Mouse (Mus musculus): ENCODE measurements at regions not wholly inside any gene's neighbourhood (a gene's known extent, or its start where the extent isn't known, plus 50 kb on each side); places are given as distances from the start of the nearest gene placed in this dataset.
"Not testable (repeated sequence)": the region's sequence is repeated elsewhere in the genome, so short reads cannot be mapped to it uniquely, and the experiment has no call there.

- DNase-seq (ENCODE audit: low read depth): no peak
- no peak for TF ChIP-seq CTCF (IDR thresholded peaks at IDR 0.05; ENCODE audit: borderline replicate concordance, extremely low read depth, insufficient read depth, insufficient read length)
- TF ChIP-seq POLR2A (IDR thresholded peaks at IDR 0.05; ENCODE audit: borderline replicate concordance, extremely low read depth, insufficient read depth, insufficient read length, poor library complexity, severe bottlenecking): no peak
Measured at GRCm38 (mm10) chr14:114485781-114486180, 606.2 kb upstream of the Gpc5 start.

GRCm38 (mm10) chr14:114493371-114493770 lies 598.6 kb upstream of the Gpc5 start:
- not testable (repeated sequence) for DNase-seq (ENCODE audit: low read depth)

- no peak for DNase-seq (ENCODE audit: low read depth)
- TF ChIP-seq POLR2A (IDR thresholded peaks at IDR 0.05; ENCODE audit: borderline replicate concordance, extremely low read depth, insufficient read depth, insufficient read length, poor library complexity, severe bottlenecking): no peak
- no peak for TF ChIP-seq CTCF (IDR thresholded peaks at IDR 0.05; ENCODE audit: borderline replicate concordance, extremely low read depth, insufficient read depth, insufficient read length)
Measured at GRCm38 (mm10) chr14:114504976-114505375, 587.0 kb upstream of the Gpc5 start.

- no peak for TF ChIP-seq CTCF (IDR thresholded peaks at IDR 0.05; ENCODE audit: borderline replicate concordance, extremely low read depth, insufficient read depth, insufficient read length)
- TF ChIP-seq POLR2A (IDR thresholded peaks at IDR 0.05; ENCODE audit: borderline replicate concordance, extremely low read depth, insufficient read depth, insufficient read length, poor library complexity, severe bottlenecking): no peak
- peak; percentile 58 for DNase-seq (ENCODE audit: low read depth)
Measured at GRCm38 (mm10) chr14:114547910-114548680, 543.9 kb upstream of the Gpc5 start.

- no peak for DNase-seq (ENCODE audit: low read depth)
- TF ChIP-seq POLR2A (IDR thresholded peaks at IDR 0.05; ENCODE audit: borderline replicate concordance, extremely low read depth, insufficient read depth, insufficient read length, poor library complexity, severe bottlenecking): no peak
- TF ChIP-seq CTCF (IDR thresholded peaks at IDR 0.05; ENCODE audit: borderline replicate concordance, extremely low read depth, insufficient read depth, insufficient read length): no peak
Measured at GRCm38 (mm10) chr14:114549101-114549500, 542.9 kb upstream of the Gpc5 start.

- peak; percentile 52 for DNase-seq (ENCODE audit: low read depth)
- TF ChIP-seq POLR2A (IDR thresholded peaks at IDR 0.05; ENCODE audit: borderline replicate concordance, extremely low read depth, insufficient read depth, insufficient read length, poor library complexity, severe bottlenecking): no peak
- peak; percentile 21; the same call in 1 of the 2 replicates for TF ChIP-seq CTCF (IDR thresholded peaks at IDR 0.05; ENCODE audit: borderline replicate concordance, extremely low read depth, insufficient read depth, insufficient read length)
Measured at GRCm38 (mm10) chr14:114566411-114567030, 525.5 kb upstream of the Gpc5 start.

- peak; percentile 86 for DNase-seq (ENCODE audit: low read depth)
- TF ChIP-seq POLR2A (IDR thresholded peaks at IDR 0.05; ENCODE audit: borderline replicate concordance, extremely low read depth, insufficient read depth, insufficient read length, poor library complexity, severe bottlenecking) (no peak), CTCF (IDR thresholded peaks at IDR 0.05; ENCODE audit: borderline replicate concordance, extremely low read depth, insufficient read depth, insufficient read length) (peak; percentile 53; the same call in 1 of the 2 replicates)
Measured at GRCm38 (mm10) chr14:114567673-114568309, 524.2 kb upstream of the Gpc5 start.

GRCm38 (mm10) chr14:114587367-114588064 lies 504.5 kb upstream of the Gpc5 start:
- TF ChIP-seq CTCF (IDR thresholded peaks at IDR 0.05; ENCODE audit: borderline replicate concordance, extremely low read depth, insufficient read depth, insufficient read length) (no peak), POLR2A (IDR thresholded peaks at IDR 0.05; ENCODE audit: borderline replicate concordance, extremely low read depth, insufficient read depth, insufficient read length, poor library complexity, severe bottlenecking) (no peak)
- peak; percentile 84 for DNase-seq (ENCODE audit: low read depth)

- no peak for TF ChIP-seq CTCF (IDR thresholded peaks at IDR 0.05; ENCODE audit: borderline replicate concordance, extremely low read depth, insufficient read depth, insufficient read length)
- TF ChIP-seq POLR2A (IDR thresholded peaks at IDR 0.05; ENCODE audit: borderline replicate concordance, extremely low read depth, insufficient read depth, insufficient read length, poor library complexity, severe bottlenecking): no peak
- no peak for DNase-seq (ENCODE audit: low read depth)
Measured at GRCm38 (mm10) chr14:114609296-114609695, 482.7 kb upstream of the Gpc5 start.

GRCm38 (mm10) chr14:114612400-114612799 lies 479.6 kb upstream of the Gpc5 start:
- no peak for TF ChIP-seq CTCF (IDR thresholded peaks at IDR 0.05; ENCODE audit: borderline replicate concordance, extremely low read depth, insufficient read depth, insufficient read length)
- TF ChIP-seq POLR2A (IDR thresholded peaks at IDR 0.05; ENCODE audit: borderline replicate concordance, extremely low read depth, insufficient read depth, insufficient read length, poor library complexity, severe bottlenecking): no peak
- no peak for DNase-seq (ENCODE audit: low read depth)

GRCm38 (mm10) chr14:114656636-114657035 lies 435.4 kb upstream of the Gpc5 start:
- peak; percentile 21 for DNase-seq (ENCODE audit: low read depth)
- TF ChIP-seq CTCF (IDR thresholded peaks at IDR 0.05; ENCODE audit: borderline replicate concordance, extremely low read depth, insufficient read depth, insufficient read length) (no peak), POLR2A (IDR thresholded peaks at IDR 0.05; ENCODE audit: borderline replicate concordance, extremely low read depth, insufficient read depth, insufficient read length, poor library complexity, severe bottlenecking) (no peak)

All from brain, embryonic 14.5 days (tissue).